Mouse (Mus musculus): ENCODE data around the gene Dlg1.
A peak's percentile ranks its signal among the peaks of the same experiment; 100 is the strongest.

The Dlg1 gene

GRCm38 (mm10) chr16:31737081-31737480 lies 73.8 kb downstream of the Dlg1 start:
- DNase-seq (ENCODE audit: low read depth, low spot score), result no peak

GRCm38 (mm10) chr16:31737761-31738160 lies 74.5 kb downstream of the Dlg1 start:
- no peak for DNase-seq (ENCODE audit: low read depth, low spot score)

- DNase-seq (ENCODE audit: low read depth, low spot score), result peak; percentile 58
Measured at GRCm38 (mm10) chr16:31740271-31740670, 77.0 kb downstream of the Dlg1 start.

GRCm38 (mm10) chr16:31740704-31741103 lies 77.5 kb downstream of the Dlg1 start:
- no peak for DNase-seq (ENCODE audit: low read depth, low spot score)

- DNase-seq (ENCODE audit: low read depth, low spot score), result peak; percentile 16
Measured at GRCm38 (mm10) chr16:31750526-31750925, 87.3 kb downstream of the Dlg1 start.

- peak; percentile 43 for DNase-seq (ENCODE audit: low read depth, low spot score)
Measured at GRCm38 (mm10) chr16:31754172-31755025, 91.2 kb downstream of the Dlg1 start.

- DNase-seq (ENCODE audit: low read depth, low spot score), result no peak
Measured at GRCm38 (mm10) chr16:31755053-31755452, 91.8 kb downstream of the Dlg1 start.

- no peak for DNase-seq (ENCODE audit: low read depth, low spot score)
Measured at GRCm38 (mm10) chr16:31756436-31756835, 93.2 kb downstream of the Dlg1 start.

- DNase-seq (ENCODE audit: low read depth, low spot score), result no peak
Measured at GRCm38 (mm10) chr16:31757606-31758005, 94.4 kb downstream of the Dlg1 start.

GRCm38 (mm10) chr16:31759416-31759815 lies 96.2 kb downstream of the Dlg1 start:
- DNase-seq (ENCODE audit: low read depth, low spot score), result no peak

GRCm38 (mm10) chr16:31766298-31766697 lies 103.1 kb downstream of the Dlg1 start:
- no peak for DNase-seq (ENCODE audit: low read depth, low spot score)

- DNase-seq (ENCODE audit: low read depth, low spot score), result no peak
Measured at GRCm38 (mm10) chr16:31766715-31767114, 103.5 kb downstream of the Dlg1 start.

- DNase-seq (ENCODE audit: low read depth, low spot score), result no peak
Measured at GRCm38 (mm10) chr16:31775924-31776323, 112.7 kb downstream of the Dlg1 start.

GRCm38 (mm10) chr16:31781015-31781414 lies 117.8 kb downstream of the Dlg1 start:
- no peak for DNase-seq (ENCODE audit: low read depth, low spot score)

GRCm38 (mm10) chr16:31790056-31790455 lies 126.8 kb downstream of the Dlg1 start:
- DNase-seq (ENCODE audit: low read depth, low spot score), result no peak

GRCm38 (mm10) chr16:31803644-31804043 lies 140.4 kb downstream of the Dlg1 start:
- DNase-seq (ENCODE audit: low read depth, low spot score), result no peak

- no peak for DNase-seq (ENCODE audit: low read depth, low spot score)
Measured at GRCm38 (mm10) chr16:31826049-31826448, 162.8 kb downstream of the Dlg1 start.

- peak; percentile 76 for DNase-seq (ENCODE audit: low read depth, low spot score)
Measured at GRCm38 (mm10) chr16:31830726-31831125, 167.5 kb downstream of the Dlg1 start.

- no peak for DNase-seq (ENCODE audit: low read depth, low spot score)
Measured at GRCm38 (mm10) chr16:31832630-31833422, 169.6 kb downstream of the Dlg1 start.

- no peak for DNase-seq (ENCODE audit: low read depth, low spot score)
Measured at GRCm38 (mm10) chr16:31834011-31834584, 170.9 kb downstream of the Dlg1 start.

GRCm38 (mm10) chr16:31834662-31835318 lies 171.5 kb downstream of the Dlg1 start:
- DNase-seq (ENCODE audit: low read depth, low spot score), result no peak

GRCm38 (mm10) chr16:31837362-31837761 lies 174.1 kb downstream of the Dlg1 start:
- no peak for DNase-seq (ENCODE audit: low read depth, low spot score)
